Comparison of ENCODE assay signal across 1 mouse cellular context in the genomic region with DNA sequence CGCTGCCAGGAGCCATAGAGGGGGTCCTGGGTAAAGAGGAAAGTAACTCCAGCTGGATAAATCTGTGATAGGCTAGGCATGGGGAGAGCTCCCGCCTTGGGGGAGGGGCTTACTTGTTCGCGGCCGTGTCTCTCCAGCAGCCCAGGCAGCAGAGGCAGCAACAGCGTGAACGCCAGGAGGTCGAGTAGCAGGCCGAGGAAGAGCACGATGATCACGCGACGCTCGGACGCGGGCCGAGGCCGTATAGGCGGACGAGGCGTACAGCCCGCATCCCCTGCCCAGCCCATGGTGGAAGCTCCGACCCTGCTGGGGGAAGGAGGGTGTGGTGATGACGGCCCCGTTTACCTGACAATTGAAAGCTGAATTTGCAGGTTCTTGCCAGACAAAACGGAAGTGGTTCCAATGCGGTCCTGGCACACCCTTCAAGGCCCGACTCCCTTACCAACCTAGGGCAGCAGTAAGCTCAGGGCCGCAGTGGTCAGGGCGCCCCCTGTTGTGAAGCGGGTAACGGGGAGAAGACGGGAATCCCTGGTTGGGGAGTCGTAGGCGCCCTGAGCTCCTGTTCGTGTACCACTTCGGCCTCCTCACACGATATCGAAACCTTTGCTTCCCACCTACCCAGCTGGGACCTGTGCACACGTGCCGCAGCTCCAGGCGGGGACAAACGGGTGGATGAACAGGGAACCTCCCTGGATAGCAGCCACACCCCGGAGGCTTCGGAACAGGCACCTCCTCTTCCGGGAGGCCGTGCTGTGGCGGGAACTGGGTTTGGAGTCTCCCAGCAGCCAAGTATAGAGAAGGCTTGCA.
TF ChIP-seq lines count a peak whose summit lies in the region.

A gene (minus strand): TSS at position 732 of the 807 bp plus-strand sequence.

TF ChIP-seq in MEL, 35 proteins besides CTCF, POLR2A, EP300 and RAD21 (continued from another document):
- TF ChIP-seq BHLHE40 (IDR thresholded peaks at IDR 0.05; ENCODE audit: borderline replicate concordance, low read depth, low read length): peak; percentile 90
- no peak for TF ChIP-seq MYB (IDR thresholded peaks at IDR 0.05; ENCODE audit: low read depth, low read length)
- peak; percentile 43 for TF ChIP-seq SMC3 (IDR thresholded peaks at IDR 0.05; ENCODE audit: low read depth, low read length)
- no peak for TF ChIP-seq RCOR1 (IDR thresholded peaks at IDR 0.05; ENCODE audit: low read depth, low read length)
- TF ChIP-seq MYC (IDR thresholded peaks at IDR 0.05; ENCODE audit: low read depth, low read length): peak; percentile 93
- TF ChIP-seq CHD1 (IDR thresholded peaks at IDR 0.05; ENCODE audit: low read depth, low read length): no peak
- no peak for TF ChIP-seq GATA1 (IDR thresholded peaks at IDR 0.05; ENCODE audit: low read depth, low read length)
- no peak for TF ChIP-seq GABPA (IDR thresholded peaks at IDR 0.05; ENCODE audit: low read depth, low read length)
- no peak for TF ChIP-seq MAFK (IDR thresholded peaks at IDR 0.05; ENCODE audit: borderline replicate concordance, low read depth, low read length)
- no peak for TF ChIP-seq ZKSCAN1 (IDR thresholded peaks at IDR 0.05; ENCODE audit: low read depth, low read length)
- TF ChIP-seq TAL1 (IDR thresholded peaks at IDR 0.05; ENCODE audit: low read length): no peak
- TF ChIP-seq HCFC1 (IDR thresholded peaks at IDR 0.05; ENCODE audit: low read depth, low read length): peak; percentile 3
- peak; percentile 55; the same call in 1 of the 2 replicates for TF ChIP-seq TCF12 (IDR thresholded peaks at IDR 0.05; ENCODE audit: low read depth, low read length)
- TF ChIP-seq USF1 (IDR thresholded peaks at IDR 0.05; ENCODE audit: low read depth, low read length): peak; percentile 84
- no peak for TF ChIP-seq ZNF384 (IDR thresholded peaks at IDR 0.05; ENCODE audit: low read depth, low read length)
- no peak for TF ChIP-seq KAT2A (conservative IDR thresholded peaks at IDR 0.05; ENCODE audit: low read depth, low read length)
